Mouse (Mus musculus) olfactory bulb, adult 2 months (tissue): Measurements from ENCODE around the gene Rbm47. TPM values are rescaled to one million over a fixed set of nuclear protein-coding genes. Genes with fewer than 3 reads are reported as not detected.
A peak's percentile ranks its signal among the peaks of the same experiment; 100 is the strongest.

Experiments used
- H3K27ac ChIP-seq: fragments of 200-500 bp; 2 replicates; pipeline ENCODE4 v1.5.1; 2012; ENCODE audit warnings: low read depth, low read length; ENCODE audit not compliant: insufficient read depth
- H3K4me1 ChIP-seq: fragments of 200-500 bp; 2 replicates; pipeline ENCODE4 v1.6.1; 2012; ENCODE audit warnings: low read length; ENCODE audit not compliant: control insufficient read depth, insufficient read depth
- H3K4me3 ChIP-seq: fragments of 200-500 bp; 2 replicates; pipeline ENCODE4 v1.5.1; 2012; ENCODE audit warnings: mild to moderate bottlenecking, low read depth, low read length, moderate library complexity; ENCODE audit not compliant: insufficient read depth
- CTCF ChIP-seq: fragments of 200-500 bp; IDR thresholded peaks from 2 replicates; pipeline ENCODE4 v1.5.1; 2012; ENCODE audit warnings: low read depth, mild to moderate bottlenecking, low read length, moderate library complexity; ENCODE audit not compliant: insufficient read depth
- POLR2A ChIP-seq: fragments of 200-500 bp; IDR thresholded peaks from 2 replicates; pipeline ENCODE4 v1.6.1; 2012; ENCODE audit warnings: mild to moderate bottlenecking, low read depth, low read length, moderate library complexity; ENCODE audit not compliant: insufficient read depth
- WGBS: fragments of 180-500 bp; shearing (Covaris S2); methylation state at CpG from one replicate; pipeline ENCODE4 v1.1.7; 2018; 5-methylcytosine and 5-hydroxymethylcytosine counted together
- polyA plus RNA-seq: library from polyadenylated mRNA; stranded (reverse); fragments of >200 nt; gene quantifications from 2 replicates; pipeline ENCODE4 v1.2.4, GENCODE M21; 2012; ENCODE audit warnings: low replicate concordance; ENCODE audit not compliant: missing spikeins, insufficient read depth, insufficient read length

The Rbm47 gene
- polyA plus RNA-seq, 1 experiment: not detected

GRCm38 (mm10) chr5:66168462-66169098 lies 4.3 kb downstream of the Rbm47 start:
- Histone ChIP-seq H3K4me3 (no peak overlapping the region), H3K4me1 (no peaks in the 10 kb centered on the region), H3K27ac (no peak overlapping the region)
- WGBS: 96% methylated on average over 8 of the region's 8 CpGs
- TF ChIP-seq CTCF (no peak), POLR2A (no peak)

GRCm38 (mm10) chr5:66166931-66167330 lies 6.0 kb downstream of the Rbm47 start:
- H3K4me3 ChIP-seq: no peak overlapping the region
- H3K27ac ChIP-seq: no peak overlapping the region
- no peak for TF ChIP-seq POLR2A
- no peak for TF ChIP-seq CTCF
- H3K4me1 ChIP-seq: no peaks in the 10 kb centered on the region
- WGBS: 94% methylated on average over 5 of the region's 5 CpGs

DNA sequence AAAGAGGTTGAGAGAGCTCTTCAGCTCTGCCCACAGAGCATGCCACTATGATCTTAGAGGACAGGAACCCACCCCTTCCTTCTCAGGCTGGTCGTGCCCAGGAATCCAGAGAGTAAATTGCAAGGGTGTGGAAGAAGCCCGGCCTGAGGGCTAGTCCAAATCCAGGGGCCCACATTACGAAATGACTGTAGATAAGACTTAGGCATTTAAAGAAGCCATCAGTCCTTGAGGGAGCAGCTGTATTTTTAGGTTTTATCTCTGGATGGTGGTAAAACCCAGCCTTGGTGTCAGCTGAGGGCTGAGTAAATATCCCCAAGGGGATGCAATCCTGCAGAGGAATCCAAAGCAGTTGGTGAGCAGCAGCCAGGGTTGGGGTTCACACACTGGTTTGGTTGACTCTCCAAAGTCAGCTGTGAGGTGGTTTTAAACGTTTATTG lies 6.7 kb downstream of the Rbm47 start:
- TF ChIP-seq CTCF (no peak), POLR2A (no peak)
- Histone ChIP-seq H3K4me3 (no peak overlapping the region), H3K4me1 (no peaks in the 10 kb centered on the region), H3K27ac (no peak overlapping the region)
- 79% methylated on average over 4 of the region's 4 CpGs for WGBS

- Histone ChIP-seq H3K27ac (no peak overlapping the region), H3K4me3 (no peak overlapping the region), H3K4me1 (no peaks in the 10 kb centered on the region)
- TF ChIP-seq CTCF (no peak), POLR2A (no peak)
- 81% methylated on average over 8 of the region's 8 CpGs for WGBS
Measured at GRCm38 (mm10) chr5:66165748-66166147, 7.2 kb downstream of the Rbm47 start.

GRCm38 (mm10) chr5:66156431-66156962 lies 16.4 kb downstream of the Rbm47 start:
- TF ChIP-seq POLR2A (no peak), CTCF (no peak)
- WGBS: 76% methylated on average over 9 of the region's 9 CpGs
- Histone ChIP-seq H3K27ac (no peak overlapping the region), H3K4me3 (no peak overlapping the region), H3K4me1 (no peaks in the 10 kb centered on the region)

DNA sequence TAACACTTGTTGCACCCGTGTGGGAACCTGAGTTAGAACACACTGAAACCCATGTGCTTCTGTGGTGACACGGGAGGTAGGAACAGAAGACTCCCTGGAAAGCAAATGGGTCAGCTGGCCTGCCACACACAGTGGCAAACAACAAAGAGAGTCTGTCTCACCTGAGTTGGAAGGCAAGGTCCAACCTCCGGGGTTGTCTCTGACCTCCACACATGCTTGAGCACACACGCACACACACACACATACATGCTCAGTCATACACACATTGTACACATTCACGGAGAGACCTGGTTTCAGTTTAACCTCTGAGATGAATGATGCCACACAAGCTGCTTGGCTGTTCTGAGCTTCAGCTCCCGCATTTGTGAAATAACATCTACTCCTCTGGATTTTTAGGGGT lies 18.3 kb downstream of the Rbm47 start:
- Histone ChIP-seq H3K4me1 (peaks cover 8% of the 10 kb centered on the region), H3K27ac (no peak overlapping the region), H3K4me3 (no peak overlapping the region)
- 93% methylated on average over 6 of the region's 6 CpGs for WGBS
- TF ChIP-seq POLR2A: no peak
- TF ChIP-seq CTCF: no peak

- no peak overlapping the region for H3K27ac ChIP-seq
- TF ChIP-seq CTCF (no peak), POLR2A (no peak)
- peaks cover 8% of the 10 kb centered on the region for H3K4me1 ChIP-seq
- WGBS: 70% methylated on average over 5 of the region's 5 CpGs
- H3K4me3 ChIP-seq: no peak overlapping the region
Measured at GRCm38 (mm10) chr5:66153486-66153885, 19.4 kb downstream of the Rbm47 start.

DNA sequence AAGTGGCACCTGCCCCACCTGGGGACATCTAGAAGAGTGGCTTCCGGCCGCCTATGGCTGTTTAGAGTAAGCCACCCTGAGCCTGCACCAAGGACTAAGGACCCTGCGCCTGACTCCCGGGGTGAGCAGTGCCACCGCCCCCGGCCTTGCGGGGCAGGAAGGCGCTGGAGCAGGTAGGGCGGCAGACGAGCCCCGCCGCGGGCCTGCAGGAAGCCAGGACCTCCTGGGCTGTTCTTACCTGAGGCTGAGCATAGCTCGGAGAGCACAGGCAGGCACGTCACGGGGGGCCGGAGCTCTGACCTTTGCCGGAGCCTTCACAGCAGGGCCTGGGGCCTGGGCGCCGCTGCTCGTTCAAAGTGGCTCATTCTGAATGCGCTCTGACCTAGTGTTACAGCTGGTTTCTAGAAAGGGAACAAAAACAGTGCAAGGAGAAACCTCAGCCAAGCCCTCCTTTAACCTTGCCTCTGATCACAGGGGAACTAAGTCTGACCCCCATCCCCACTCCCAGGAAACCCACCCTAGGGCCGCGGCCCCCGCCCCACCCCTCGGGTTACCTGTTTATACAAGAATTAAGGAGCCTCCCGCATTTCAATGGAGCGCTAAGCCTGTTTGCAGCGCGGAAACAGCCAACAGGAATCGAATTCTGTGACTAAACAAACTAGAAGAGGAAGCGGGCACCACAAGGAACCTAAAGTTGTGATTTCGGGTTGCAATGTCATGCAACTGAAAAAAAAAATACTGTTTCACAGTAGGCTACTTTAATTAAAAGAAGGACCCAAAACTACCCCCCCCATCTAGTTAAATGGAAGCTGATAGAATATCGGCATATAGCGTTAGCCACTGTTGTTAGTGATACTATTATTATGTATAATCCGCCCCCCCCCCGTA lies 21.4 kb downstream of the Rbm47 start:
- H3K4me3 ChIP-seq: peak overlapping the region; percentile 14
- TF ChIP-seq POLR2A (no peak), CTCF (no peak)
- WGBS: 26% methylated on average over 37 of the region's 37 CpGs
- H3K27ac ChIP-seq: no peak overlapping the region
- peaks cover 8% of the 10 kb centered on the region for H3K4me1 ChIP-seq

DNA sequence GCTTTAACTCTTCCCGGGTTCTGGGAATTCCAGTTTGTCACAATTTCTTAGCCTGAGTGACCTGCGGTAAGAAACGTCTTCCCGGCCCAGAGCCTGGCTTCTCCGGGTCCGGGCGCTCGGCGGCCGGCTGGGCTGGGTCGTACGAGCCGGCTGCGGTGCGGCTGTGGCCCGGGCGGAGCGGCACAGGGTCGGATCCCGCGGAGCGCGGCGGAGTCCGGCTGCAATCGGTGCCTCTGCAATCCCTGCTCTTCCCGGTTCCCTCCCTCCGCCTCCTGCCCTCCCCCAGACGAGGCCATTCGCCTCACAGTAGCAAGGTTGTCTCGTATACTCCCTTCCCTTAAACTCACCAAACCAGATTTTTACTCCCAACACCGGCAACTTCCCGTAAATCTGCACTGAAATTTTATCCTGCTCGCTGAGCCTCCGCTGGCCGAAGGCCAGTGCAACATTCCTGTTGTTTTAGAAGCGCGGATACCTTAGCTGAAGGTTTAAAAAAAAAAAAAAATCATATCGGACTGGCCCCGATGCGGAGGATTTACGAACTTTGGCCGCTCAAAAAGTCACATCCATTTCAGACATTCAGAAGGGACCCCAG lies 22.1 kb downstream of the Rbm47 start:
- Histone ChIP-seq H3K27ac (no peak overlapping the region), H3K4me3 (peak overlapping the region; percentile 14), H3K4me1 (peaks cover 8% of the 10 kb centered on the region)
- under 1% methylated on average over 43 of the region's 43 CpGs for whole genome bisulfite sequencing
- no peak for TF ChIP-seq POLR2A
- TF ChIP-seq CTCF: no peak
